Mouse (Mus musculus) limb, embryonic 15.5 days (tissue): Measurements from ENCODE around the gene Wdr66. TPM values are rescaled to one million over a fixed set of nuclear protein-coding genes. Genes with fewer than 3 reads are reported as not detected.

Experiments
- ATAC-seq: fragments of 200-750 bp; cut with Nextera tagmentation; 2 replicates; pipeline ENCODE4 v1.8.0; 2017; ENCODE audit warnings: low read depth, moderate TSS enrichment; ENCODE audit not compliant: insufficient number of reproducible peaks, low FRiP score, low TSS enrichment
- H3K27ac ChIP-seq: fragments of 300-500 bp; sonication (generic); 2 replicates; pipeline ENCODE4 v1.5.1; 2015; ENCODE audit warnings: moderate library complexity, mild to moderate bottlenecking, inconsistent platforms
- H3K27me3 ChIP-seq: fragments of 300-500 bp; sonication (generic); 2 replicates; pipeline ENCODE4 v1.6.1; 2015; ENCODE audit warnings: inconsistent platforms
- H3K36me3 ChIP-seq: fragments of 300-500 bp; sonication (generic); 2 replicates; pipeline ENCODE4 v1.6.1; 2015; ENCODE audit warnings: inconsistent platforms
- H3K4me1 ChIP-seq: fragments of 300-500 bp; sonication (generic); 2 replicates; pipeline ENCODE4 v1.6.1; 2015; ENCODE audit warnings: inconsistent platforms
- H3K4me2 ChIP-seq: fragments of 300-500 bp; sonication (generic); 2 replicates; pipeline ENCODE4 v1.6.1; 2015; ENCODE audit warnings: mild to moderate bottlenecking, inconsistent platforms
- H3K4me3 ChIP-seq: fragments of 300-500 bp; sonication (generic); 2 replicates; pipeline ENCODE4 v1.5.1; 2015; ENCODE audit warnings: mild to moderate bottlenecking, inconsistent platforms
- H3K9ac ChIP-seq: fragments of 300-500 bp; sonication (generic); 2 replicates; pipeline ENCODE4 v1.6.1; 2015; ENCODE audit warnings: inconsistent platforms
- H3K9me3 ChIP-seq: fragments of 300-500 bp; sonication (generic); 2 replicates; pipeline ENCODE4 v1.6.1; 2016; ENCODE audit warnings: inconsistent platforms
- WGBS: fragments of 180-500 bp; shearing (Covaris S2); methylation state at CpG from one replicate; pipeline ENCODE4 v1.1.7; 2015; 5-methylcytosine and 5-hydroxymethylcytosine counted together
- polyA plus RNA-seq: library from polyadenylated mRNA; unstranded; fragments of >200 nt; fragmentation: Nextera tagmentation; extraction: Ambion mirVana; gene quantifications from 2 replicates; pipeline ENCODE4 v1.2.1, GENCODE M21; 2015

Wdr66 gene
- polyA plus RNA-seq, 1 experiment from 2014 or later = 0.23 TPM

- H3K27ac ChIP-seq = no peak overlapping the region
- no peak overlapping the region for H3K4me2 ChIP-seq
- no peak for ATAC-seq
These were observed 24.9 kb downstream of the Wdr66 start for GRCm38 (mm10) chr5:123276636-123277341.

DNA sequence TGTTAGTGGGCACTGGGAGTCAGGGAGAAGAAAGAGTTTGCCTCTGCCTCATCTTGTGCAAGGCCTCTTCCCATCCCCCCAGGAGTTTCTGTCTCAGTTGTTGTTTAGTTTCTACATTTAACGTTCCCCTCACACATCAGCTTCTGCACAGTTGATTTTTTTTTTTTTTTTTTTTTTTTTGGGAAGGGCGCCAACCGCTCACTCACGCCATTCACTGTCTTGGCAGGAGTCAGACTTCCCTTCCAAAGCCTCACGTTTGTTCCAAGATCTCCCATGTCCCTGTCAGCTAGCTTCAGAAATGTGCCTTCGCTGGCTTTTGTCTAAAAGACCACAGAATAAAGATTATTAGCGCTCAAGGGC lies 25.4 kb downstream of the Wdr66 start:
- Histone ChIP-seq H3K4me3 (no peak overlapping the region), H3K4me1 (0 out of 2 replicates have a peak, but pooled peaks cover 7% of the 10 kb centered on the region), H3K9ac (no peak overlapping the region), H3K4me2 (no peak overlapping the region), H3K36me3 (no peaks in the 10 kb centered on the region), H3K27me3 (no peaks in the 10 kb centered on the region), H3K27ac (no peak overlapping the region), H3K9me3 (no peaks in the 10 kb centered on the region)
- WGBS = 44% methylated on average over 7 of the region's 7 CpGs
- no peak for ATAC-seq

More at GRCm38 (mm10) chr5:123276636-123277341, 24.9 kb downstream of the Wdr66 start:
- Histone ChIP-seq H3K4me1 (0 out of 2 replicates have a peak, but pooled peaks cover 7% of the 10 kb centered on the region), H3K9ac (no peak overlapping the region), H3K36me3 (no peaks in the 10 kb centered on the region), H3K9me3 (no peaks in the 10 kb centered on the region), H3K27me3 (no peaks in the 10 kb centered on the region), H3K4me3 (no peak overlapping the region)
- 77% methylated on average over 9 of the region's 9 CpGs for WGBS

GRCm38 (mm10) chr5:123277704-123278103 lies 25.8 kb downstream of the Wdr66 start:
- no peaks in the 10 kb centered on the region for H3K36me3 ChIP-seq
- H3K27ac ChIP-seq = no peak overlapping the region
- no peak overlapping the region for H3K4me2 ChIP-seq
- H3K4me3 ChIP-seq = no peak overlapping the region
- no peaks in the 10 kb centered on the region for H3K9me3 ChIP-seq
- WGBS = 82% methylated on average over 4 of the region's 4 CpGs
- 0 out of 2 replicates have a peak, but pooled peaks cover 7% of the 10 kb centered on the region for H3K4me1 ChIP-seq
- no peak overlapping the region for H3K9ac ChIP-seq
- no peaks in the 10 kb centered on the region for H3K27me3 ChIP-seq
- ATAC-seq = no peak

DNA sequence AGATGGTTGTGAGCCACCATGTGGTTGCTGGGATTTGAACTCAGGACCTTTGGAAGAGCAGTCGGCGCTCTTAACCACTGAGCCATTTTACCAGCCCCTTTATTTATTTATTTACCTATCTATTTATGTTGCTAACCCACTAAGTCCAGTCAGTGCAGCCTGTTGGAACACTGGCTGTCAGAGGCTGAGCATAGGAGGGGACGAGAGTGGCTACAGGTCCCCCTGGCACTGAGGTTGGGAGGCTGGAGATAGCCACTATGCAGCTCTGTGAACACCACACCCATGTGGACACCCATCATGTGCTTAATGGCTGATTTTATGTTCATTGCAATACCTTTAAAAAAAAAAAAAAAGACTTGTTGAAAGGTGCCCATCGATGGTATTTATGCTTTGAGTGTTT lies 27.3 kb downstream of the Wdr66 start:
- no peak for ATAC-seq
- Histone ChIP-seq H3K4me2 (no peak overlapping the region), H3K4me3 (no peak overlapping the region)

GRCm38 (mm10) chr5:123281336-123282136 lies 29.6 kb downstream of the Wdr66 start:
- Histone ChIP-seq H3K27ac (no peak overlapping the region), H3K27me3 (no peaks in the 10 kb centered on the region), H3K9me3 (no peaks in the 10 kb centered on the region), H3K36me3 (no peaks in the 10 kb centered on the region), H3K4me1 (0 out of 2 replicates have a peak, but pooled peaks cover 7% of the 10 kb centered on the region), H3K4me3 (no peak overlapping the region), H3K9ac (no peak overlapping the region), H3K4me2 (no peak overlapping the region)
- 70% methylated on average over 9 of the region's 9 CpGs for WGBS
- ATAC-seq = no peak

More for the DNA sequence above, 27.3 kb downstream of the Wdr66 start:
- Histone ChIP-seq H3K27ac (no peak overlapping the region), H3K4me1 (0 out of 2 replicates have a peak, but pooled peaks cover 7% of the 10 kb centered on the region), H3K9ac (no peak overlapping the region), H3K36me3 (no peaks in the 10 kb centered on the region), H3K27me3 (no peaks in the 10 kb centered on the region), H3K9me3 (no peaks in the 10 kb centered on the region)
- 80% methylated on average over 4 of the region's 4 CpGs for WGBS

DNA sequence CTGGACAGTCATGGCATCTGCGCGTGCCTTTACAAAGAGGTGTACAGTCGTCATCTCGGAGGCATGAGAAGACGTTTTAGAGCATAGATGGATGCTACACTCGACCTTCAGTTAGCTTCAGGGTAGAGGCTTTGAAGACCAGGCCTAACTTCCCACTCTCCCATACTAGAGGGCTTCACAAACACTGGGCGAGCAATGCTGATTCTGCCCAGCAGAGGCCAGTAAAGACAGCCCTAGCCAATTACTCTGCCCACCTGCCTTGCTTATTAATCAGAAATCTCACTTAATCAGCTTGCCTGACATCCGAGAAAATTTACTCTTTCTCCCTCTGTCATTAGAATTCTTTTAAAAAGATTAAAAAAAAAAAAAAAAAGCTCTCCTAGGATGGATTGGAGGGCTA lies 33.3 kb downstream of the Wdr66 start:
- H3K36me3 ChIP-seq = no peaks in the 10 kb centered on the region
- no peaks in the 10 kb centered on the region for H3K4me1 ChIP-seq
- H3K27me3 ChIP-seq = no peaks in the 10 kb centered on the region
- no peaks in the 10 kb centered on the region for H3K9me3 ChIP-seq
- H3K4me3 ChIP-seq = no peak overlapping the region
- 45% methylated on average over 8 of the region's 8 CpGs for WGBS
- H3K27ac ChIP-seq = no peak overlapping the region
- H3K4me2 ChIP-seq = no peak overlapping the region
- no peak for ATAC-seq
- H3K9ac ChIP-seq = no peak overlapping the region

DNA sequence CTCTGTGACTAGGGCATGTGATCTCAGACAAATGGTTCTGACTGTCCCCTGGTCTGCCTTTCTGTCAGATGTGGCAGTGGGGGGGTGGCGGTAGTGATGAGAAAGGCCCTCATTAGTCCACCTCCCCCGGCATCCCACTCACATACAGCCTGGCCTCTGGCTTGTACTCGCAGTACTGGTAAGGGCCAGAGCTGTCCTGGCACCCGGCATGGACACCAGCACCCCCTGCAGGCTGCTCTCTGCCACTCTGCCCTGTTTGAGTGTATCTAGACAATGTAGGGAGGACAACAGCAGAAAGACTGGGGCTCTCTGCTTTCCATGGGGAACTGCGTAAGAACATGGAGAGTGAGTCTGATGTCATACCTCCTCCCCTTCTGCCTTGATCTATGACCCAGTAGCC lies 36.2 kb downstream of the Wdr66 start:
- Histone ChIP-seq H3K4me2 (no peak overlapping the region), H3K9me3 (no peaks in the 10 kb centered on the region), H3K36me3 (no peaks in the 10 kb centered on the region), H3K9ac (no peak overlapping the region), H3K27ac (no peak overlapping the region), H3K4me3 (no peak overlapping the region), H3K27me3 (no peaks in the 10 kb centered on the region), H3K4me1 (no peaks in the 10 kb centered on the region)
- ATAC-seq = no peak
- whole genome bisulfite sequencing = 82% methylated on average over 5 of the region's 5 CpGs

DNA sequence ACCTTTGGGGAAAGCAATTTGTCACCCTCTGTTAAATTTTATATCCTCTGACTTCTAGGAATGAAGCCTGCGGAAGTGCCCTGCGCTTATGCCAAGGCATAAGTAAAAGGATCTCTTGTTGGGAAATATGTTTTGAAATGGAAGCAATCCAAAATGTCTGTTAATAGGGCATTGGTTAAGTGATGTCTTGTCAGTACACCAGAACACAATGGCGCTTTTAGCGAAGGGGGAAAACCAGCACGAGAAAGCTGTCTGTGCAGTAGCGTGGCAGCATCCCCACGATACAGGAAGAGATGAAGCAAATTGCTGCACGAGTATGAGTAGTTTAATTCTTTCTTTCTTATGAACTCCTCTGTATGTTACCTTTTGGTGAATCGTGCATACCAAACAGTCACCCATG lies 42.8 kb downstream of the Wdr66 start:
- ATAC-seq = no peak
- no peaks in the 10 kb centered on the region for H3K36me3 ChIP-seq
- no peak overlapping the region for H3K27ac ChIP-seq
- H3K9me3 ChIP-seq = no peaks in the 10 kb centered on the region
- H3K4me2 ChIP-seq = no peak overlapping the region
- H3K27me3 ChIP-seq = no peaks in the 10 kb centered on the region
- no peaks in the 10 kb centered on the region for H3K4me1 ChIP-seq
- 74% methylated on average over 9 of the region's 9 CpGs for WGBS
- no peak overlapping the region for H3K4me3 ChIP-seq
- H3K9ac ChIP-seq = no peak overlapping the region

- Histone ChIP-seq H3K4me1 (peaks cover 9% of the 10 kb centered on the region; the same call in 1 of the 2 replicates), H3K27me3 (no peaks in the 10 kb centered on the region), H3K9ac (no peak overlapping the region), H3K4me3 (no peak overlapping the region), H3K4me2 (no peak overlapping the region), H3K36me3 (no peaks in the 10 kb centered on the region), H3K27ac (no peak overlapping the region), H3K9me3 (no peaks in the 10 kb centered on the region)
- ATAC-seq = no peak
- 63% methylated on average over 12 of the region's 12 CpGs for WGBS
These were observed 44.4 kb downstream of the Wdr66 start for GRCm38 (mm10) chr5:123296224-123296806.

- Histone ChIP-seq H3K9ac (no peak overlapping the region), H3K9me3 (no peaks in the 10 kb centered on the region), H3K27me3 (no peaks in the 10 kb centered on the region), H3K36me3 (no peaks in the 10 kb centered on the region), H3K4me2 (no peak overlapping the region), H3K4me1 (peaks cover 15% of the 10 kb centered on the region; the same call in 1 of the 2 replicates), H3K27ac (no peak overlapping the region), H3K4me3 (no peak overlapping the region)
- no peak for ATAC-seq
- WGBS = 50% methylated on average over 23 of the region's 23 CpGs
These were observed 45.3 kb downstream of the Wdr66 start for GRCm38 (mm10) chr5:123296972-123297754.

DNA sequence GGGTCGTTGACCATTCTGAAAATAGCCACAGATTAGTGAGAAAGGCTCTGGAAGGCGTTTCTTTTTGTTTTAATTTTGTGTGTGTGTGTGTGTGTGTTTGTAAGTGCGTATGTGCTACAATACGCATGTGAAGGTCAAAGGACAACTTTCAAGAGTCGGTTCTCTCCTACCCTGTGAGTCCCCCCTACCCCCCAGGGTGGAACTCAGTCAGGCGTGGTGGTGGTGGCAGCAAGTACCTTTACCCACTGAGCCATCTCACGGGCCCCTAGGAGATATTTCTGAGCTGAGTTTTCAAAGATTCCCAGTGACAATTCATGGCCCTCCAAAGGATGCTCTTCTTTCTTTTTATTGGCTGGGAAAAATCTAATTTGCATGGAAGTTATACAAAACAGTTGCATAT lies 45.9 kb downstream of the Wdr66 start:
- Histone ChIP-seq H3K9me3 (no peaks in the 10 kb centered on the region), H3K27me3 (no peaks in the 10 kb centered on the region), H3K36me3 (no peaks in the 10 kb centered on the region), H3K4me2 (no peak overlapping the region), H3K9ac (no peak overlapping the region), H3K27ac (no peak overlapping the region), H3K4me3 (no peak overlapping the region), H3K4me1 (peaks cover 15% of the 10 kb centered on the region; the same call in 1 of the 2 replicates)
- WGBS = 79% methylated on average over 7 of the region's 7 CpGs
- no peak for ATAC-seq
